Mouse (Mus musculus) frontal cortex, postnatal 14 days (tissue): Measurements from ENCODE around the gene Yy1.

ENCODE experiments used
- DNase-seq, 2 experiments: peaks; one replicate each; pipeline ENCODE4 v3.0.0; 2022; ENCODE audit warnings: low spot score in 2 of 2

Gene Yy1

DNA sequence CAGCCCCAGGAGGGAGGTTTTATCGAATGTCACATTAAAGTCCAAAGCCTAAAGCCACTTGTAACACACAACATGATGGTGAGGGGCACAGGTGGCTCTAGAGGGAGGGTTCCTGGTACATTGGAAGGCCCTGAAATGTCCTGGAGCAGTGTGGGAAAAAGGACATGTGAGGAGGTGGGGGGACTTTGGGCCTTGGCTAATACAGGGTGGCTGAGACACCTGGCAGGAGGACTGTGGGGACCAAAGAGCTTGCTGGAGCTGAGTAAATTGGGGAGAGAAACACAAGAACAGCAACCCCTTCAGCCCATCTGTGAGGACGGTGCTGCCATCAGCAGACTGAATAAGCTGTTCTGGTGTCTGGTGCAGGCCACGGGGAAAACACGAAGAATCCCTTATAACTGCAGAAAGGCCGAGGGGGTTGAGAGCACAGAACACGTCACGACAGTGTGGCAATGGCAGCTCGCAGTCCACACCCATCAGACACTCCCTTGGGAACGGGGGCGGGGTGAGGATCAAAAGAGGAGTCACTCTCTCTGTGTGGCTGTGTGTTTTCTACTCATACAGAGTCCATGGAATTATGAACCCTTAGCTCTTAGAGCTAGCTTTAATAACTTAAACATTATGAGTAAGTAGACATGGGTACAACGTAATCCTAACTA lies 24.4 kb upstream of the Yy1 start:
- no peak for DNase-seq

DNA sequence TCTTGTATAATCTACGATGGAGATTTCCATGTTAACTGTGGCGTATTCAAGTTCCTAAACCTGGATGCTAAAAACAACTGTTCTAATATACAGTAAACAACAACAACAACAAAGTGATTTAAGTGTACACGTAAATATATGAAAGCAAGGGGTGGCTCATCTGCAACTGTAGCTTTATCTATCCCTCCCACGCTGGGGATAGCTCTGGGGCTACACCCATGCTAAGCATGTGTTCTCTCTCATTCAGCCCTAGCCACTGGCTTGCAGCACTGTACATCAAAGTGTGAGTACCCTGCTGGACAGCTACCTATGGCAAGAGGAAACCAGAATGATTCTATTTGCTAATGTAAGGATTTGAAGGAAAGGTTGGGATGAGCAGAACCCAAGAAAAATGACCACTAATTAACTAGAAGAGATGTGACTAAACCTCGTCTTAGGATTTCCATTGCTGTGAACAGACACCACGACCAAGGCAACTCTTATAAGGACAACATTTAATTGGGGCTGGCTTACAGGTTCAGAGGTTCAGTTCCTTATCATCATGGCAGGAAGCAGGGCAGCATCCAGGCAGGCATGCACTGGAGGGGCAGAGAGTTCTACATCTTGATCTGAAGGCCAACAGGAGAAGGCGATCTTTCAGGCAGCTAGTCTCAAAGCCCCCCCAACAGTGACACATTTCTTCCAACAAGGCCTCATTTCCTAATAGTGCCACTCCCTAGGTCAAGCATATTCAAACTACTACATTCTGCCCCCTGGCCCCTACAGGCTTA lies 12.5 kb upstream of the Yy1 start:
- no peak for DNase-seq

DNA sequence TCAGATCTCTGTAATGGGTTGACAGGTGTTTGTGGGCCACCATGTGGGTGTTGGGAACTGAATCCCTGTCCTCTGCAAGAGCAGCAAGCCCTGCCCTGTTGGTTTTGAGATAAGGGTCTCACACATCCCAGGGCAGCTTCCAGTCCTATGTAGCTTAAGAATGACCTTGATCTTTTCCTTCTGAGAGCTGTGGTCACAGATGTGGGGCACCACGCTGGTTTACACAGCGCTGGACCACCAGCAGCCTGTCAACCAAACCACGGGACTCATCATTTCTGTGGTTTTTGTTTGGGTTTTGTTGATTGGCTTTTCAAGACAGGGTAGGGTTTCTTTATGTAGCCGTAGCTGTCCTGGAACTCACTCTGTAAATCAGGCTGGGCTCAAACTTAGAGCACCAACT lies 7.6 kb upstream of the Yy1 start:
- DNase-seq, result no peak

DNA sequence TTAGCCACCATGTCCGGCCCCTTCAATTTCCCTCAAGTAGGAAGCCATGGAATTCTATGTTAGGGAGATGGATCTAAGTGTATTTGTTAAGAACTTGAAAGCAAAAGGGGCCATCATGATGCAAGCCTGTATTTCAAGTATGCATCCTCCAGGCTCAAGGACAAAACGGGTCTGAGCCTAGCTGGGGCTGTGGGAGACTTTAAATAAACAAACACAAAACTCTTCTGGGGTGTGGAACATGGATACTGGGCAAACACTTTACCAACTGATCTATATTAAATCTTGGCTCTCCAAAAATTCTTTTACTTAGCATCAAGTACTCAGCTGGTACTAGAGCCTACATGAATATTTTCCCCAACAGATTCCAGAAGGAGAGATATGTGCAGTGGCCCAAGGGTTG lies 5.4 kb upstream of the Yy1 start:
- no peak for DNase-seq

DNA sequence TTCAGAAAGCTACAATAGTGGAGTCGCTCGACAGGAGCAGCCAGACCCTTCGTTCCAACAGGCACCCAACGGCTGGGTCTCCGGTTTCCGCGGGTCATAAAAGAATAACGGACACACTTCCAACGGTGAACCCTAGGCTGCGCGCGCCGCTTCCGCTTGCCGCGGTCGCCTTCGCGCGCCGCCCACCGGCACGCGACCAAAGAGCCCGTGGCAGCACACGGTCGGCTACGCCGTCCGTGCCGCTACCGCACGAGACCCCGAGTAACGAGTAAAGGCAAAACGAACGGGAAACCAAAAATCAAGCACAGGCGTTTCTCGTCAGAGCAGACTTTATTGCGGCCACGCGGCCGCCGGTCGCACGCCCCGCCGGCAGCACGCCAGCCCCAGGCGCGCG lies 624 bp upstream of the Yy1 start:
- peak; percentile 70 to 71 for DNase-seq

DNA sequence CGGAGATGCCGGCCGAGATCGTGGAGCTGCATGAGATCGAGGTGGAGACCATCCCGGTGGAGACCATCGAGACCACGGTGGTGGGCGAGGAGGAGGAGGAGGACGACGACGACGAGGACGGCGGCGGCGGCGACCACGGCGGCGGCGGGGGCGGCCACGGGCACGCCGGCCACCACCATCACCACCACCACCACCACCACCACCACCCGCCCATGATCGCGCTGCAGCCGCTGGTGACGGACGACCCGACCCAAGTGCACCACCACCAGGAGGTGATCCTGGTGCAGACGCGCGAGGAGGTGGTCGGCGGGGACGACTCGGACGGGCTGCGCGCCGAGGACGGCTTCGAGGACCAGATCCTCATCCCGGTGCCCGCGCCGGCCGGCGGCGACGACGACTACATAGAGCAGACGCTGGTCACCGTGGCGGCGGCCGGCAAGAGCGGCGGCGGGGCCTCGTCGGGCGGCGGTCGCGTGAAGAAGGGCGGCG lies 724 bp downstream of the Yy1 start:
- DNase-seq, result peak; percentile 38 to 41

DNA sequence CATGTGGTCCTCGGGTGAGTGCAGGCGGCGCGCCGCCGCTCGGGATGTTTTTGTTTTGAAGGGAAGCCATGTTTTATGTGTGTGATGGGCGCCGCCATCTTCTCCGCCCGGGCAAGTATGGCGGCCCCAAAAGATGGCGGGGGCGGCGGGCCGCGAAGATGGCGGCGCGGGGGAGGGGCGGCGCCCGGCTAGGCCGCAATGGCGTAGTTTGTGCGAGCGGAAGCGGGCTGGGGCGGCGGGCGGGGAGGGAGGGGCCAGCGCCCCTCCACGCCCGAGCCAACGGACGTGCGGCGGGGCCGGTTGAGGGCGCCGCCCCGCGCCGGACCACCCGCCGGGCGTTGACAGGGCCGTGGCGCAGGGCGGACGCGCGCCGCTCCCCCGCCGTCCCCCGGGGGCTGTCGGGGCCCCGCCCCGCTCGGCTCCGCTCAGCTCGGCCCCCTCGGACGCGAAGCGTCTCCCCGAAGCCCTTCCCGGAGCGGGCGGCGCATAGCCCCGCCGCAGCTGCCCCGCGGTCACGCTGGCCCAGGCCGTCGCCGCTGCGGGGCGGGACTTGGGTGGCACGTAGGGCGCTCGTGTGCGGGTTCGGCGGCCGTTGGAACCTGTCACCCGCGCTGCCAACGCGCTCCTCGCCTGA lies 1.4 kb downstream of the Yy1 start:
- DNase-seq, result peak; percentile 55 to 61

DNA sequence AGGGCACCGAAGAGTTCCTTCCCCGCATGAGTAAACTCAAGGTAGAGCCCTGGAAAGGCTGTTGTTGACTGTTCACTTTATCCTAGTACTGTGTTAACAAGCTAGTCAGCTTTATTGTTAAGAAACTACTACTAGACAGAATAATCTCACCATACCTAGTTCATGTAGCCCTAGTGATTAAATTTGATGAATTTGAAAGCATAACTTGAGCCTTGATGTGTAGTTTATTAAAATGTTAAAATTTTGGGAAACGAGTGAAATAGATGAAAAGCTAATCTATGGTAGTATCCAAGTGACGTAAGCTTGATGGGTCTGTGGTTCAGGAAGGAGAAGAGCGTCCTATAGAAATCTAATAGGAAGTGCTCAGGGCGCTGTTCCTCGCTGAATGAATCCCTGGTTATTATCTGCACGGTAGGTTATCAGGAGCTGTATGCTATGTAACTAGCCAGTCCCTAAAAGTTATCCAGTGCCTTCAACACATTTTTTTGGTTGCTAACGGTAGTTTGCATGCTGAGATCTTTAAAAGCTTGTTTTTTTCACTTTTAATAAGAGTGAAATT lies 2.3 kb downstream of the Yy1 start:
- DNase-seq, result no peak

DNA sequence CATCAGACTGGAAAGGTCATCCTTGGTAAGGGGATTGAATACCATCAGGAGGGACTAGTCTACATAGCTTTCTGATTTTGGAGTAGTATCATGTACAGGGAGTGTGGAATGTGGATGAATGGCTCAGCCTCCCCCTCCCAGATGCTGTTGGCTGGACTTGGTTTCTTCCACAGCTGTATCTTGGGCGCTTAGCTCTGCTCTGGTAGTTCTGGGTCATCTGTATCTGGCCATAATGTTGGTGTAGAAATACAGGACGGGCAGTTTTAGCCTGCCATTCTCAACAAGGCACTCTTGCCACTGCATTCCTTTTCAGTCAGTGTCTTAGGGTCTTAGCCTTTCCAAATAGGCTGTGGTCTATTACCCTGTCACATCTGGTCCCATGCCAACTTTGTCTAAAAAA lies 8.8 kb downstream of the Yy1 start:
- no peak for DNase-seq

DNA sequence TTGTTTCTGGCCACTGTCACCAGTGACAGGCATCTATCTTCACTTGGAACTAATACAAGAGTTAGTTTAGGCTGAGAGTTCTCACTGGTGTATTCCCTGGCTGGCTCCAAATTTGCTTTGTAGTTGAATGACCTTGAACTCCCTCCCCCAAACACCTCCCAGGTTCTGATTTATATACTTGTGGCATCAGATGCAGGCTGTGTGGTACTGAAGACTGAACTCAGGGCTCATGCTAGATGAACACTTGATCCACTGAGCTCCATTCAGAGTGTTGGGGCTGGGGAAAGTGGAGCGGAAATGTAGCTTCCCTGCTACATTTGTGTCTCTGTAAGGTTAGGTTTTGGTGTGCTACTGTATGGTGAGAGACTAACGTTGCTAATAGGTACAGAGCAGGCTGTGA lies 11.6 kb downstream of the Yy1 start:
- DNase-seq, result no peak

DNA sequence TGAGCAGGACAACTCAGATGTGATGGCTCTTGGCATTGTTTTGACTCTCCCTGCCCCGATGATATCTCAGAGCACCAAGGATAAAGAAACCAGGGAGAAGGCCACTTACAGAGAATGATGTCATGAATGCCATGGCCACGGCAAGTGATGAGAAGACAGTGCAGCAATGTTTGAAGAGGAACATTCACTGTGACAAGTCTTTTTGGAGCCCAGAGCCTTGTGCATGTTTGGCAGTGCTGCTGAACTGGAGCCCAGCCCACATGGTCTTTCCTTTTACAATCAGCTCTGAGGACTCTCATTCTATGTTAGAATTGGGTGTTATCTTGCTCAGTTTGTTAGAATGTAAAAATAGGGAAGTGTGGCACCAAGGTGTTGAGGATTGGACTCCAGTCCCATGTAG lies 15.7 kb downstream of the Yy1 start:
- DNase-seq, result no peak

DNA sequence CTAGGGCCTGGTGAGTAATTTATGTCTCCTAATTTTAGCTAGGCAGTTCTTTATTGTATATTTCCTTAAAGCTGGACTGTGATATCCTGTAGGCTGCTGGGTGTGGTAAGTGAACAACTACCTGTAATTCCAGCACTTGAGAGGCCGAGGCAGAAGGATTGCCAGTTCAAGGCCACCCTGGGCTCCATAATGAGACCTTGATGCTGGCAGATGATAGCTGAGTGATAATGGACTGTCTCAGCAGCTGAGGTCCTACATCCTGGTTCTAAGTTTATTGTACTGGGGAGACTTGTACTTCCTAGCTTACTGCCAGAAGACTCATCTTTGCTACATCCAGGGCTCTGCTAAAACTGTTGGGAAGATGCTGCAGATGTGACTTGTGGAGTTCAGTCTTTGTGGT lies 17.0 kb downstream of the Yy1 start:
- DNase-seq, result no peak

DNA sequence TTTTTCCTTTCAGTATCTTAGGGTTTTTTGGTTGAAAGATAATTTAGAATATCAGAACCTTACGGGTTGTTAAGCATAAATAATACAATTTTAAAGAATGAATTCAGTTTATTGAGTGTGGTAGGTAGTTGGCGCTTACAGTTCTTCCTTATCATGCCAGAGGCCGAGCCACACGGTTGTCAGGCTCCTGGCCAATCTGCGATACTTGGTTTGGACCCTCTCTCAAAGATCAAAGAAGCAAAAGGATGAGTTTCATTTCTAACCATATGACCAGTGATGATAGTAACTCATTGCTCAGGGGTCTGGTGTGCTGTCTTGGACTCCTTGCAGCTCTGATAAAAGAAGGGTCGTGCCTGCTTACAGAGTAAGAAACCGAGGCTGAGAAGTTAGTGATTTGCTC lies 17.5 kb downstream of the Yy1 start:
- no peak for DNase-seq

DNA sequence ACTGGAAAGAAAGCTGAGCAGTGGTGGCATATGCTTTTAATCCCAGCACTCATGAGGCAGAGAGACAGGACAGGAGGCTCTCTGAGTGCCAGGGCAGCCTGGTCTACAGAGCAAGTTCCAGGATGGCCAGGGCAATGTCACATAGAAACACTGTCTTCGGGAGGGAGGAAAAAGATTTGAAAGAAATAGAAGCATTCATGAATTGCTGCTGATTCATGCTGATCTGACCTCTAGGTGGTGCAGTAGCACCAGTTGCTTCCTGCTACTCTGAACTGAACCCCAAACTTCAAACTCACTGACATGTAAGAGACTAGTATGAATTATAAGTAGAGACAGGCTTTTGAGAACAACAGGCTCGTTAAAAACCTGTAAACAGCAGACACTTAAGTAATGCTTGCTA lies 18.4 kb downstream of the Yy1 start:
- no peak for DNase-seq

DNA sequence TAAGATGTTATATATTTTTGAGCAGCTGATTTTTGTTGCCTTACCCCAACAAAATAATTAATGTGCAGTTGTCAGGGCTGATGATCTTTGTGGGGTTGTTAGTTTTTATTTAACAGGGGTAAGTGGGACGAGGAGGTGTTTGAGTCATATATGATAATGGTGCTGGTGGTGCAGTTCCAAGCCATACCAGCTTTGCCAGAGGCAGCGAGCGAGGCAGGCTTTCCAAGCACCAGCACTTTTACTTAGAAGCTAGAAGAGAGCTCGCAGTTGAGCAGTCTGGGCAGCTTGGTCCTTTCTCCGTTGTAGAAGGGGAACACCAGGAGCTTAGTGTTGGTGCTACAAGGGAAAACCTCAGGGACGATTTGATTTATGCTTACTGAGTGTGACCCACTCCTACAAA lies 19.7 kb downstream of the Yy1 start:
- DNase-seq, result no peak

DNA sequence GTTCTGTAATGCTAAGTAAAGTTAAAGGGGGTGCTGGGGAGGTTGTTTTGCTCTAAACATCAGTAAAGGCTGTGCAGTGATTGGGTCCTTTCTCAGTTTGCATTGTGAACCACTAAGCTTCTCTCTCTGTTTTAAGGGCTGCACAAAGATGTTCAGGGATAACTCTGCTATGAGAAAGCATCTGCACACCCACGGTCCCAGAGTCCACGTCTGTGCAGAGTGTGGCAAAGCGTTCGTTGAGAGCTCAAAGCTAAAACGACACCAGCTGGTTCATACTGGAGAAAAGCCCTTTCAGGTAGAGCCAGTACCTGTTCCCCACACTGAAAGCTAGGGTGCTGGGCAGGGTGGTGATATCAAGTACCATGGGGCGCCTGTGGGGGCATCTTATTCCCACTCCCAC lies 21.7 kb downstream of the Yy1 start:
- DNase-seq, result no peak

DNA sequence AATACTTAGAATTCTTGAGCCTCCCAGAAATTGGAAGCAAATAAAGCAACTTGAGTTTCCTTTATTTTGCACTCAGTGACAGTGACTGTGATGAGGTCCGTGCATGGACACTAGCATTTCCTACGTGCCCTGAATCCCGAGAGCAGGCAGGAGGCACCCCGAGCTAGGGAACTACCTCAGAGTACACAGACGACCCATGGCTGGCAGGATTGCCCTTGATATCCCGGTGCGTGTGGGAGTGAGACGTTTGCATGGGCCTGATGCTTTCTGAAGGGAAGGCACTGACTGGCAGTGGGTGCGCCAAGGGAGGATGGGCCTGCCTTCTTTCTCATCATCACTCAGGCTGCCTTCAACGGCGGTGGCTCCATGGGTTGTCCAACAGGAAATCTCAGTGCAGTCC lies 23.8 kb downstream of the Yy1 start:
- DNase-seq, result no peak

DNA sequence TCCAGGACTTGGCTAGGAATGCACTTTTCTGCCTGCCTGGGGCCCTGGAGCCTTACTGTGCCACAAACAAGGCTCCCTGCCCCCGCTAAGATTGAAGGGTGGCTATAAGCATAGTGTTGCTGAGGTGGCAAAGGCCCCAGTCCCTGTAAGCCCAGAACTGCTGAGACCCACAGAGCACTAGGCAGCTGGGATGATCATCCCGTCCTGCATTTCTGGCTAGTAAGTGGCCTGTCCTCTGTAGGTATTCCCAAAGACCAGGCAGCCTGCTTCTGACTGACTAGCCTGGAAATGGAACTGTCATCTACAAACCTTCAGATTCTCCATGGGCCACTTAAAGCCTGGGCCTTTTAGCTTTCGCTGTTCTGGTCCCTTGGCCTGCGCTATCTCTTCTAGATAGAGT lies 27.7 kb downstream of the Yy1 start:
- no peak for DNase-seq

DNA sequence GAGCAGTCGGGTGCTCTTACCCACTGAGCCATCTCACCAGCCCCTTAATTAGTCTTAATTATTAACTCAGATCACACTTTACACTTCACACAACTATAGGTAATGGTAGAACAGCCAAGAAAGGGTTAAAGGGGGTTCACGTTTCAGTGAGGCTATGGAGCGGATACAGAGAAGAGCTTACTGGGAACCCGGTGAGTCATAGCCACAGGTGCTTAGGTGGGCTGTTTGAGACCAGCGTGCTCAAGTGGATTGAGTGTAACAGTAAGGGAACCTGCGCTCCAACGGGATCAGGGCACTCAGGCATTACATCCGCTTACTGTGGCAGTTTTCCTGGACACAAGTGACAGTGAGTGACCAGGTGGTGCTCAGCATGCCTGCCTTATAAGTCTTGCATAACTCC lies 30.3 kb downstream of the Yy1 start:
- no peak for DNase-seq

DNA sequence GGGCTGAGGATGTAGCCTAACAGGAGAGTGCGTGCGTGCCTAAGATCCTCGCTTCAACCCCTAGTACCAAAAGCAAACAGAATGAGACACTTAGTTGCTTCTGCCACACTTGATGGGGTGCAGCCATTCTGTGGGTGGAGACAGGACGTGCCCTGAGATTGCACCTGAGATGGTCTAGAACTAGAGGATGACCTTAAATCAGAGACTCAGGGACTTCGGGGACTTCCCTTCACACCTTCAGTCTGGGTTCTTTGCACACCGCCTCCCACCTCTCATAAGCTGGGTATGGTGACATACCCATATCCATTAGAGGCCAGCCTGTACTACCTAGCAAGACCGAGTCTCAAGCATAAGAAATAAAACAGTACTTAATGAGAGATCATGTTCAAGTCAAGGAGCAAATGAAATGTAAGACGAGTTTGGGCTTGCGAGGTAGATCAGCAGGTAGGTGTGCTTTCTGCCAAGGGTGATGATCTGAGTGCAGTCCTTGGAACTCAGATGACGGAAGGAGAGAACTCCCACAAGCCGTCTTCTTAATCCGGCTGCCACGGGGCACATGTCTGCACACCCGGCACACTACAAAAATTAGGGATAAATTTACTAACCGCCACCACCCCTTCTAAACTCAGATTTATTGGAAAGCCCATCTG lies 31.6 kb downstream of the Yy1 start:
- no peak for DNase-seq

DNA sequence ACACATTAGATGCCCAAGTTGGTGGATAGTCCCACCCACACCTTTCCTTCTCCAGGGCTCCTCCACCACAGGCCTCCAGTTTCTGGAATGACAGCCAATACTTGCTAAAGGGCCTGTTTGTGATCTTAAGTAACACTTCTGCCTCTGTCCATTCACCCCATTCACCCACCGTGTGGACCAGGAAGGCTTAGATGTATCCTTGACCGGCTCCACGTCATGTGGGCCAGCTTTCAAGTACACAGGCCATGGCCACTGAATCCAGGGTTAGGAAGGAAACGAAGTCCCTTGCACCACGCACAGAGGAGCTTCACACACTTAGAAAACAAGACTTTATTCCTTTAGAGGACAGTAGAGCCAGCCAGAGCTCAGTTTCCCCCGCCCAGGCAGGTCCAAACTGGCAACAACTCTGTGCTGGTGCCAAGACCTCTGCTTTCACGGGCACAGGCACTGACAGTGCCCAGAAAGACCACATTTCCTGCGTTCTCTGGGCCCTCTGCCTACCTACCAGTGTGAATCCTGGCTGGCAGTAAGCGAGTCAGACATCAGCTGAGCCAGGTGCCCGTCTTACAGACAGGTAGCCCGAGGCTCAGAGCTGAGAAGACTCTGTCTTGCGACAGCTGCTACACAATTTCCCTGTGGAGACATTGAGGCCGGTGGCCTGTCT lies 32.9 kb downstream of the Yy1 start:
- no peak for DNase-seq
